Mouse (Mus musculus) spleen, adult 18-20 months (tissue): ENCODE results near the gene Rbm4b.
"Not testable (repeated sequence)": the region's sequence is repeated elsewhere in the genome, so short reads cannot be mapped to it uniquely, and the experiment has no call there.

Experiments
- DNase-seq, 2 experiments: peaks; one replicate each; pipeline ENCODE4 v3.0.0; 2022; ENCODE audit warnings: mixed read lengths in 2 of 2

Rbm4b gene

GRCm38 (mm10) chr19:4811063-4811908 lies 55.0 kb downstream of the Rbm4b start, which contains the start of the genes Gm21992 and Rbm14:
Gene Gm21992 (minus strand): TSS chr19:4811612.
Gene Rbm14 (minus strand): TSS chr19:4811634.
- DNase-seq: peak; percentile 94 to 95

DNA sequence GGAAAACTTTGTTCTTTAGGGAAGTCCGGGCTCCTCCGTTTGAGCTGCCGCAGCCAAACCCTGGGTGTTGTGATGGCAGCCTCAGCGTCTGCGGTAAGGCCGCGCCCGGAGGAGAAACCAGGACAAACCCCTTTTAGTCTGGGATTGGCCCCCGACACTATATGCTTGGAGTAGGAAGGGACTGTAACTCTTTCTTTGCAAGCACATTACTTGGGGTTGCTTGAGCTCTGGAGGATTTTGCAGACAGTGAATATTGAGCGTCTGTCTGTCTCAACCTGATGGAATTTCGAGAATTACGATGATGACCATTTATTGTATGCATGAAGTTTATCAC lies 55.6 kb downstream of the Rbm4b start:
- DNase-seq: no peak

DNA sequence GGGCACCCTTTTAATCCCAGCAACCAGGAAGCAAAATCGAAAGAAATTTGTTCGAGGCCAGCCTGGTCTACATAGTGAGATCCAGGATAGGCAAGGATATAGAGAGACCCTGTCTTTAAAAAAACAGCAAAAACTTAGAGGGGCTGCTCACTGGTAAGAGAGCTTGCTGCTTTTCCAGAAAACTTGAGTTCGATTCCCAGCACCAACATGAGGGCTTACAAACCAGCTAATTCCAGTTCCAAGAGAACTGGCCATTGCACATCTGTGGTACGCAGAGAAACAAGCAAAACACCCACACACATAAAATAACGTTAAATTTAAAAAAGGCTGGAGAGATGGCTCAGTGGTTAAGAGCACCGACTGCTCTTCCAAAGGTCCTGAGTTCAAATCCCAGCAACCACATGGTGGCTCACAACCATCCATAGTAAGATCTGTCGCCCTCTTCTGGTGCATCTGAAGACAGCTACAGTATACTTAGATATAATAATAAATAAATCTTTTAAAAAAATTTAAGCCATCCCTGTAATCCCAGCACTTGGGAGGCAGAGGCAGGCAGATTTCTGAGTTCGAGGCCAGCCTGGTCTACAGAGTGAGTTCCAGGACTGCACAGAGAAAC lies 56.1 kb downstream of the Rbm4b start:
- not testable (repeated sequence) for DNase-seq

DNA sequence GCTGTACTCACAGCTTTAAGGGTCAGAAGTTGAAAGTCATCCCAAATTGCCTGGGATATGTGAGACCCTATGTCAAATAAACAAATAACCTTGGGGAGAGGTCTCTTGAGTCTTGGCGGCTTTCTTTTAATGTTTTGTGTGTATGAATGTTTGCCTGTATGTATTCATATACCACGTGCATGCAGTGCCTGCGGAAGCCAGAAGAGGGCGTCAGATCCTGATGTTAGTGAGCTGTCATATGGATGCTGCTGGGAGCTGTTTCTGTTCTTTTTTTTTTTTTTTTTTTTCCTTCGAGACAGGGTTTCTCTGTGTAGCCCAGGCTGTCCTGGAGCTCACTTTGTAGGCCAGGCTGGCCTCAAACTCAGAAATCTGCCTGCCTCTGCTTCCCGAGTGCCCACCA lies 56.7 kb downstream of the Rbm4b start:
- DNase-seq: no peak
